Mouse (Mus musculus): ENCODE data around the gene Gadd45g. TPM values are rescaled to one million over a fixed set of nuclear protein-coding genes. Genes with fewer than 3 reads are reported as not detected.

The Gadd45g gene
- total RNA-seq, 4 experiments from 2014 or later = 10.3 to 22.3 (median 14.1) TPM

GRCm38 (mm10) chr13:51882218-51882617 lies 35.7 kb downstream of the Gadd45g start:
- no peak for DNase-seq (ENCODE audit: low spot score in 2 of 2)

DNA sequence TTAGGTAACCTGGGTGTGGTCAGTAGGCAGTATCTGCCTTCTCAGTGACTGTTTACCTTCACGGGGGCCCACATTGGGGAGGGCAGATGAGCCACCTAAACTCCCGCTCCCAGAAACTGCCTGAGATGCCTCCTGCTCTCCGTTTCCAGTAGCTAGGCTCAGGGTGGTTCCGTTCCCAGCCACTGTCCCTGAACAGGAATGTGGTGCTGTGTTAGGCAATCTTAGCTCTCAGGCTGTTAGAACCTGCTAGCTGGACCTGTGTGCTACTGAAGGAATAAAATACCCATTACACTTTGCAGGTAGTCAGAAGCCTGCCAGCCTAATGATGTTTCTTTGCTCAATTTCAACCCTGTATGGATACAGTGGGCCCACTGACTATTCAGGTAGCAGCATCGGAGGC lies 37.8 kb downstream of the Gadd45g start:
- DNase-seq (ENCODE audit: low spot score in 2 of 2) = no peak

- DNase-seq (ENCODE audit: low spot score in 2 of 2) = no peak
Observed at GRCm38 (mm10) chr13:51885594-51885993, 39.1 kb downstream of the Gadd45g start.

GRCm38 (mm10) chr13:51886085-51886484 lies 39.6 kb downstream of the Gadd45g start:
- no peak for DNase-seq (ENCODE audit: low spot score in 2 of 2)

DNA sequence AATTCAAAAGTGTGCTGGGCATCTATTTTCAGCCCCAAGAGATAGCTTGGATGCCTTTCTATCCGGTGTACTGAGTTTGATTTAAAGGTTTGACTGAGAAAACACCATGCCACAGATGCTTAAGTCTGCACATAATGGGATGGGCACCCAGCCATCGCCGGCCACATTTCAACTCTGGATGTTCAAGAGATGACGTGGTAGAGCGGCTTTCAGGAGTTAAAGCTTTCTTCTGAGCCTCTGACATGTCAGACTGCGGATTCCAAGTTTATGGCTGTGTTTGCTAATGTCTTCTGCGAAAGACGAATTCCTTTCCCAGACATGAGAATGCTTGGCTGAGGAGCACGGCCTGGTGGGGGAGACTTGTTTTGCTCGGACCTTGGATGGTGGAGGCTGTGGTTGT lies 40.2 kb downstream of the Gadd45g start:
- no peak for DNase-seq (ENCODE audit: low spot score in 2 of 2)

DNA sequence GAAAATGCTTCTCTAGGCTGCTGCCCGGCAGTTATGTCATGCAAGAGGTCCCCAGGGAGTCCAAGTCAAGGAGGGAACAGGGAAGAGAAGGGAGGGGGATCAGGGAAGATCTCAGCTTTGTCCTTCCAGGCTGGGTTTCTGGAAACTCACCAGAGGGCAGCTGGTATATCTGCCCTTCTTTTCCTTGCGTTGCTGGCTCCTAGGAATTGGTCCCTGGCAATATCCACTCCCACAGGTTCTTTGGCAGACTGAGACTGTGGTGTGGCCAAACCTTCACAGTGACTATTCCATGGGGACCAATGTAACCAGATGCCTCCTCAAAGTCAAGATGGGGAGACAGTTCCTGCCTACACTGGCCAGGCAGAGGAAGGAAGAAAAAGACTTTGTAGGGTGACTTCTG lies 41.9 kb downstream of the Gadd45g start:
- no peak for DNase-seq (ENCODE audit: low spot score in 2 of 2)

DNA sequence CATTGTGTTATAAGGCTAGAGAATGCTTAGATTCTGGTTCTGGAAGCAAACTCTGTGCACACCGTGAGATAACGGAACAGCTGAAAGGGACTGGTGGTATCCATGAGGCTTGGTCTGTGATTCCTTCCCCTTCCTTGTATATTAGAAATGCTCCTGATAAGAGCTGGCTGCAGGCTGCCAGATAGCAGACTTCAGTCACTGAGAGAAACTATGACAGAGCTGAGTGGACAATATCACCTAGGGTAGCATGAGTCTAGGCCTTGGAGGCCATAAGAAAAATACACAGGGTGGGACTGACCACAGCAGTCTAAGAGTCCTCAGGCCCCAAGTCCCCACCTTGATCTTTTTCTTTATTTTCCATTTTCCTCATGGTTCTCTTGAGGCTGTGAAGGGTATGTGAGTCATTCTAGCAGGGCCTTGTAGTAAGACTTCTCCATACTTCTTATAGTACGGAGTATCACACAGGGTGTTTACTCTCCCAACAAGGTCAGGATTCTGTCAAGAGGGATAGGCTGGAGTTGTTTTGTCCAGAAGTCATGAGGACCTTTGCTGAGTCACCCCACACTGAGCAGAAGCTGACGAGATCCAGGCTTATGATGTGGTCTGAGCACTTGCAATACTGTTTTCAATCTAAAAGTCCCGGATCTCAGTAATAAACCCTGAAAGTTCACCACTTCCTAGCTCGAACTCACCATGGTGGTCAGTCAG lies 45.5 kb downstream of the Gadd45g start:
- no peak for DNase-seq (ENCODE audit: low spot score in 2 of 2)

DNA sequence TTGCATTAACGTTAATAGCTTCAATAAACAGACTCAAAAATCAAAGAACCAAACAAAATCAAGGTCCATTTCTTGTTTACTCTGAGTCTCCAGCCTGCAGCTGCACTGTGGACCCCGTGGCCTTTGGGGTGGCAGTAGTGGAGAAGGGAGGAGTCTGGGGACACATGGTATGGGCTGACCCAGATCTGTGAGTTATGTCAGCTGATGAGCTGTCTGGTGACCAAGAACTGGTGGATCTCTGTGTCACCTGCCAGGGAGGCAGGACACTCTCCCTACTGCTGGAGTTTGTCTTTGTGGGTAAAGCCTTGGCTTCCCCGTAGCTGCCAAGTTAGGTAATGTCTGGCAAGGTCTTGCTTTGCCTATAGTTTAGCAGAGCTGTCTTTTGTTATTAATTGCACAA lies 51.1 kb downstream of the Gadd45g start:
- no peak for DNase-seq (ENCODE audit: low spot score in 2 of 2)

Other genes starting within 250 kb of the Gadd45g start
- 1 to 10 TPM; 1.5 to 4.0 (median 3.0) TPM for gene Cks2, start 201.4 kb upstream of the Gadd45g start, total RNA-seq (2022)
- 10 to 100 TPM; 16.8 to 18.7 (median 17.9) TPM for gene Secisbp2, start 195.0 kb upstream of the Gadd45g start, total RNA-seq (2022)
- gene Sema4d, start 52.9 kb upstream of the Gadd45g start, total RNA-seq (2022) = 10 to 100 TPM; 71.1 to 80.0 (median 75.5) TPM

Data from left cerebral cortex, adult 8-10 months (tissue).